ENCODE assay signal across 27 mouse cellular contexts in the genomic region with DNA sequence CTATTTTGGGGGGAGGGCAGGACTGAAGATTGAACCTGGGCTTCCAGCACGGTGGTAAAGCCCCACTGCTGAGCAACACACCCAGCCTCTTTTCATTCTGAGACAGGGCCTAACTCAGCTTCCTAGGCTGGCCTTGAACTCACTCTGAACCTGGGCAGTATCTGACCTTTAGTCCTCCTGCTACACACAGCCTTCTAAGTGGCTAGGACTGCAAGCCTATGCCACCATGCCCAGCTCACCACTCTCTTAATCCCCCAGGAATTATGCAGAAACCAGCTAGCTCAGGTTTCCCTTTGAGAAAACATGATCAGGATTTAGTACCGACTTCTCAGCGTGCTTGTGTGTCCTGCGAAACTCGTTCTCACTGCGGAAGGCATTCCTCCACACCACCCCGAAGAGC. TPM values are rescaled to one million over a fixed set of nuclear protein-coding genes. Genes with fewer than 3 reads are reported as not detected.
DNase-seq lines count a peak whose midpoint lies in the region; ATAC-seq and TF ChIP-seq lines count a peak whose summit lies in the region.
"Had no signal": no experiment of that assay in that cellular context is flagged by ENCODE, and none has a peak within 500 bp of the region (broad histone marks: within the 10 kb centered on the region; RNA-seq: fewer than 3 reads in every experiment).

No protein-coding gene starts in this region.

- H3K4me1 ChIP-seq in embryonic facial prominence, embryonic 14.5 days (ENCODE audit: control insufficient read depth, insufficient read depth, low read length) = no peaks in the 10 kb centered on the region
- peaks cover 16% of the 10 kb centered on the region for H3K4me1 ChIP-seq in embryonic facial prominence, embryonic 10.5 days
- H3K4me1 ChIP-seq in spleen, adult 2 months (ENCODE audit: control insufficient read depth, insufficient read depth, insufficient read length) = peaks cover 4% of the 10 kb centered on the region; the same call in 1 of the 2 replicates
- H3K4me1 ChIP-seq in thymus, adult 2 months (replicated peaks; ENCODE audit: control insufficient read depth, insufficient read depth, low read length) = peaks cover 21% of the 10 kb centered on the region

- DNase-seq in embryonic facial prominence, embryonic 14.5 days (ENCODE audit: low spot score) = peak; percentile 42
- DNase-seq in embryonic facial prominence, embryonic 10.5 days (ENCODE audit: low spot score) = no peak
- no peak for DNase-seq in spleen, adult 2 months (ENCODE audit: low read depth in 1 of 2, low spot score in 2 of 2)
- DNase-seq in spleen, postnatal 4 days (ENCODE audit: low spot score in 2 of 2) = no peak
- no peak for DNase-seq in thymus, adult 2 months
- DNase-seq in thymus, postnatal 25 days = no peak
- DNase-seq in left cerebral cortex, postnatal 25 days (ENCODE audit: low spot score in 2 of 2) = no peak
- DNase-seq: adrenal gland, adult 2 months; adrenal gland, postnatal 14 days; cerebellum, adult 11-12 months; cerebellum, adult 8-10 months; cerebellum, postnatal 10 days; cerebellum, postnatal 36 days; embryo, embryonic 11 days; forebrain, postnatal 0 days; gastrocnemius, adult 2 months; gastrocnemius, postnatal 14 days; heart, adult 18-20 months; heart, postnatal 14 days; heart, postnatal 4 days had no signal

- no peak for TF ChIP-seq CTCF in spleen, adult 2 months (IDR thresholded peaks at IDR 0.05; ENCODE audit: extremely low read depth, insufficient read depth, insufficient read length, insufficient replicate concordance)
- no peak for TF ChIP-seq CTCF in thymus, adult 2 months (IDR thresholded peaks at IDR 0.05; ENCODE audit: borderline replicate concordance, control insufficient read depth, extremely low read depth, insufficient read depth, low read length, poor library complexity)

- no peak for TF ChIP-seq POLR2A in spleen, adult 2 months (IDR thresholded peaks at IDR 0.05; ENCODE audit: low read depth, low read length)
- no peak for TF ChIP-seq POLR2A in thymus, adult 2 months (IDR thresholded peaks at IDR 0.05; ENCODE audit: control insufficient read depth, extremely low read depth, insufficient read depth, low read length, poor library complexity)

- H3K4me3 ChIP-seq in embryonic facial prominence, embryonic 14.5 days (ENCODE audit: low read depth, low read length) = no peak overlapping the region
- H3K4me3 ChIP-seq in embryonic facial prominence, embryonic 10.5 days = no peak overlapping the region
- no peak overlapping the region for H3K4me3 ChIP-seq in spleen, adult 2 months (ENCODE audit: extremely low read depth, insufficient read depth, insufficient read length)
- no peak overlapping the region for H3K4me3 ChIP-seq in thymus, adult 2 months (ENCODE audit: control insufficient read depth, insufficient read depth, low read length)
- H3K4me3 ChIP-seq: embryonic facial prominence, embryonic 15.5 days; gastrocnemius, adult 2 months; heart, embryonic 13.5 days had no signal

- intact Hi-C loops in left cerebral cortex, postnatal 25 days (cut with DNase I) = no loop called here

- H3K9ac ChIP-seq in embryonic facial prominence, embryonic 14.5 days (ENCODE audit: low read depth, low read length) = no peak overlapping the region
- H3K9ac ChIP-seq: embryonic facial prominence, embryonic 15.5 days; forebrain, postnatal 0 days; heart, embryonic 13.5 days; hindbrain, embryonic 14.5 days had no signal

- H3K27ac ChIP-seq in embryonic facial prominence, embryonic 14.5 days (replicated peaks; ENCODE audit: low read depth, low read length) = no peak overlapping the region
- H3K27ac ChIP-seq in embryonic facial prominence, embryonic 10.5 days (replicated peaks) = no peak overlapping the region
- peak overlapping the region; percentile 46 for H3K27ac ChIP-seq in spleen, adult 2 months (ENCODE audit: insufficient read depth, low read length)
- peak overlapping the region; percentile 62 for H3K27ac ChIP-seq in thymus, adult 2 months (ENCODE audit: control insufficient read depth, insufficient read depth, low read length)
- H3K27ac ChIP-seq: embryonic facial prominence, embryonic 15.5 days; gastrocnemius, adult 2 months; heart, embryonic 13.5 days; hindbrain, embryonic 14.5 days; hindbrain, postnatal 0 days had no signal

- H3K36me3 ChIP-seq in embryonic facial prominence, embryonic 14.5 days (ENCODE audit: control insufficient read depth, insufficient read depth, low read length) = no peaks in the 10 kb centered on the region
- peaks cover 9% of the 10 kb centered on the region; the same call in 1 of the 2 replicates for H3K36me3 ChIP-seq in embryonic facial prominence, embryonic 10.5 days (replicated peaks)
- H3K36me3 ChIP-seq in spleen, adult 2 months (ENCODE audit: control insufficient read depth, insufficient read depth, low read length) = peaks cover 11% of the 10 kb centered on the region
- no peaks in the 10 kb centered on the region for H3K36me3 ChIP-seq in thymus, adult 2 months (ENCODE audit: control insufficient read depth, insufficient read depth, low read length)

- 0 out of 2 replicates have a peak, but pooled peaks have one; percentile 65 for ATAC-seq in embryonic facial prominence, embryonic 14.5 days (ENCODE audit: low read depth)
- ATAC-seq: forebrain, embryonic 14.5 days; forebrain, postnatal 0 days; hindbrain, postnatal 0 days had no signal

- WGBS in embryonic facial prominence, embryonic 14.5 days = 57% methylated on average over 7 of the region's 7 CpGs
- 74% methylated on average over 7 of the region's 7 CpGs for WGBS in embryonic facial prominence, embryonic 10.5 days
- WGBS in spleen, adult 2 months = 83% methylated on average over 7 of the region's 7 CpGs
- 84% methylated on average over 7 of the region's 7 CpGs for WGBS in thymus, adult 2 months

- no peaks in the 10 kb centered on the region for H3K9me3 ChIP-seq in embryonic facial prominence, embryonic 14.5 days (ENCODE audit: control insufficient read depth, low read length)
- no peaks in the 10 kb centered on the region for H3K9me3 ChIP-seq in embryonic facial prominence, embryonic 10.5 days
- H3K9me3 ChIP-seq: embryonic facial prominence, embryonic 15.5 days; G1E; heart, embryonic 13.5 days had no signal

- H3K27me3 ChIP-seq in embryonic facial prominence, embryonic 14.5 days (replicated peaks; ENCODE audit: control insufficient read depth, insufficient read depth, low read length) = no peaks in the 10 kb centered on the region
- H3K27me3 ChIP-seq in embryonic facial prominence, embryonic 10.5 days (replicated peaks; ENCODE audit: low read depth, poor library complexity, severe bottlenecking) = no peaks in the 10 kb centered on the region
- H3K27me3 ChIP-seq in spleen, adult 2 months (ENCODE audit: control insufficient read depth, insufficient read depth, low read length) = no peaks in the 10 kb centered on the region
- no peaks in the 10 kb centered on the region for H3K27me3 ChIP-seq in thymus, adult 2 months (ENCODE audit: control insufficient read depth, insufficient read depth, low read length)
- H3K27me3 ChIP-seq: embryonic facial prominence, embryonic 15.5 days; heart, embryonic 13.5 days; Patski had no signal

- H3K4me2 ChIP-seq in embryonic facial prominence, embryonic 14.5 days (ENCODE audit: low read depth, low read length) = no peak overlapping the region
- H3K4me2 ChIP-seq: embryonic facial prominence, embryonic 15.5 days; heart, embryonic 13.5 days; hindbrain, embryonic 14.5 days had no signal

RNA-seq across cellular contexts. Expression of a gene that starts 53.4 kb away (rescaled TPM):
- polyA plus RNA-seq in embryonic facial prominence, embryonic 14.5 days (2014; fragmentation: Nextera tagmentation; extraction: Ambion mirVana) = 16.5 and 18.2 TPM in 2 replicates
- 11.0 and 12.1 TPM in 2 replicates for polyA plus RNA-seq in embryonic facial prominence, embryonic 10.5 days (2016; fragmentation: Nextera tagmentation; extraction: Ambion mirVana)
- 45.9 and 112 TPM in 2 replicates for polyA plus RNA-seq in spleen, adult 2 months (2012; rRNA removed)
- 74.6 and 144 TPM in 2 replicates for polyA plus RNA-seq in thymus, adult 2 months (2012; rRNA removed)
- 10 to 100 TPM; 50.9 to 56.3 TPM for total RNA-seq in left cerebral cortex, postnatal 25 days (2021)

Comparison
In these comparisons a context has a peak if more than half of its experiments do, and no peak if none do; other contexts are left out.
1. H3K27ac ChIP-seq: peak in spleen, adult 2 months (single experiment) and thymus, adult 2 months (single experiment); none in embryonic facial prominence, embryonic 14.5 days (single experiment) and embryonic facial prominence, embryonic 10.5 days (single experiment).